Mouse (Mus musculus): ENCODE measurements around the gene Rnf40.
"Not testable (repeated sequence)": the region's sequence is repeated elsewhere in the genome, so short reads cannot be mapped to it uniquely, and the experiment has no call there.

Rnf40 gene

GRCm38 (mm10) chr7:127604256-127604655 lies 15.7 kb downstream of the Rnf40 start:
- no peak for DNase-seq

GRCm38 (mm10) chr7:127607150-127607549 lies 18.6 kb downstream of the Rnf40 start:
- DNase-seq, result no peak

GRCm38 (mm10) chr7:127611011-127611410 lies 22.4 kb downstream of the Rnf40 start:
- DNase-seq, result no peak

- DNase-seq, result no peak
Measured at GRCm38 (mm10) chr7:127611561-127611960, 23.0 kb downstream of the Rnf40 start.

- DNase-seq, result no peak
Measured at GRCm38 (mm10) chr7:127613501-127613900, 24.9 kb downstream of the Rnf40 start.

GRCm38 (mm10) chr7:127614091-127614490 lies 25.5 kb downstream of the Rnf40 start:
- DNase-seq, result no peak

- DNase-seq, result peak; percentile 69
Measured at GRCm38 (mm10) chr7:127614511-127614890, 25.9 kb downstream of the Rnf40 start.

- DNase-seq, result peak; percentile 62
Measured at GRCm38 (mm10) chr7:127614891-127615843, 26.6 kb downstream of the Rnf40 start, which contains the start of gene Zfp629. TSS of gene Zfp629 (minus strand) at chr7:127615797.

GRCm38 (mm10) chr7:127616336-127616735 lies 27.8 kb downstream of the Rnf40 start:
- no peak for DNase-seq

GRCm38 (mm10) chr7:127616881-127617280 lies 28.3 kb downstream of the Rnf40 start:
- DNase-seq, result no peak

GRCm38 (mm10) chr7:127617962-127618361 lies 29.4 kb downstream of the Rnf40 start:
- no peak for DNase-seq

GRCm38 (mm10) chr7:127618402-127618801 lies 29.8 kb downstream of the Rnf40 start:
- not testable (repeated sequence) for DNase-seq

- no peak for DNase-seq
Measured at GRCm38 (mm10) chr7:127626039-127626438, 37.5 kb downstream of the Rnf40 start.

GRCm38 (mm10) chr7:127626471-127626870 lies 37.9 kb downstream of the Rnf40 start:
- DNase-seq, result peak; percentile 81

GRCm38 (mm10) chr7:127628646-127629045 lies 40.1 kb downstream of the Rnf40 start:
- no peak for DNase-seq

- no peak for DNase-seq
Measured at GRCm38 (mm10) chr7:127631416-127631815, 42.8 kb downstream of the Rnf40 start.

- peak; percentile 69 for DNase-seq
Measured at GRCm38 (mm10) chr7:127636963-127637362, 48.4 kb downstream of the Rnf40 start.

GRCm38 (mm10) chr7:127641260-127641659 lies 52.7 kb downstream of the Rnf40 start:
- DNase-seq, result no peak

GRCm38 (mm10) chr7:127642254-127642653 lies 53.7 kb downstream of the Rnf40 start:
- DNase-seq, result no peak

- DNase-seq, result no peak
Measured at GRCm38 (mm10) chr7:127646363-127646762, 57.8 kb downstream of the Rnf40 start.

- not testable (repeated sequence) for DNase-seq
Measured at GRCm38 (mm10) chr7:127647576-127647975, 59.0 kb downstream of the Rnf40 start.

- no peak for DNase-seq
Measured at GRCm38 (mm10) chr7:127648516-127649201, 60.1 kb downstream of the Rnf40 start.

- DNase-seq, result no peak
Measured at GRCm38 (mm10) chr7:127649206-127649605, 60.6 kb downstream of the Rnf40 start.

- no peak for DNase-seq
Measured at GRCm38 (mm10) chr7:127651624-127652023, 63.1 kb downstream of the Rnf40 start.

Measured in liver (tissue).